Comparison of ENCODE assay signal across 8 mouse cellular contexts in genomic region chr4:44119410-44120201, GRCm38 (mm10). TPM values are rescaled to one million over a fixed set of nuclear protein-coding genes. Genes with fewer than 3 reads are reported as not detected.
A peak's percentile ranks its signal among the peaks of the same experiment; 100 is the strongest.
DNase-seq lines count a peak whose midpoint lies in the region; ATAC-seq and TF ChIP-seq lines count a peak whose summit lies in the region.

No protein-coding gene starts in this region.

- 53% methylated on average over 9 of the region's 9 CpGs for WGBS in forebrain, embryonic 16.5 days
- WGBS in forebrain, embryonic 10.5 days: 57% methylated on average over 9 of the region's 9 CpGs
- WGBS in midbrain, embryonic 14.5 days: 51% methylated on average over 9 of the region's 9 CpGs
- WGBS in midbrain, embryonic 15.5 days: 49% methylated on average over 9 of the region's 9 CpGs
- 52% methylated on average over 9 of the region's 9 CpGs for WGBS in midbrain, postnatal 0 days

- no peak for DNase-seq in forebrain, embryonic 10.5 days (ENCODE audit: extremely low spot score, low spot score)
- peak; percentile 75 for DNase-seq in midbrain, embryonic 14.5 days
- peak; percentile 37 for DNase-seq in embryo, embryonic 11.5 days (ENCODE audit: low read depth, low spot score)
- peak; percentile 63 for DNase-seq in midbrain, postnatal 0 days (ENCODE audit: low spot score)
- DNase-seq in thymus, adult 18-20 months: no peak
- no peak for DNase-seq in layer of hippocampus, adult 8-10 months (ENCODE audit: low spot score in 2 of 2)

- no peaks in the 10 kb centered on the region for H3K4me1 ChIP-seq in forebrain, embryonic 16.5 days (replicated peaks; ENCODE audit: control insufficient read depth, insufficient read depth, low read length)
- no peaks in the 10 kb centered on the region for H3K4me1 ChIP-seq in forebrain, embryonic 10.5 days
- no peaks in the 10 kb centered on the region for H3K4me1 ChIP-seq in midbrain, embryonic 14.5 days (ENCODE audit: control insufficient read depth, insufficient read depth, low read length)
- no peaks in the 10 kb centered on the region for H3K4me1 ChIP-seq in midbrain, embryonic 15.5 days
- H3K4me1 ChIP-seq in midbrain, postnatal 0 days (ENCODE audit: insufficient read depth, low read length): no peaks in the 10 kb centered on the region

- no peak overlapping the region for H3K4me3 ChIP-seq in forebrain, embryonic 16.5 days (replicated peaks; ENCODE audit: low read length)
- no peak overlapping the region for H3K4me3 ChIP-seq in forebrain, embryonic 10.5 days
- no peak overlapping the region for H3K4me3 ChIP-seq in midbrain, embryonic 14.5 days (replicated peaks; ENCODE audit: low read depth, low read length)
- no peak overlapping the region for H3K4me3 ChIP-seq in midbrain, embryonic 15.5 days
- no peak overlapping the region for H3K4me3 ChIP-seq in midbrain, postnatal 0 days (ENCODE audit: low read depth, low read length)

- 0 out of 2 replicates have a peak, but pooled peaks have one; percentile 8 for ATAC-seq in forebrain, embryonic 16.5 days
- no peak for ATAC-seq in midbrain, embryonic 14.5 days (ENCODE audit: low FRiP score, low TSS enrichment)
- no peak for ATAC-seq in midbrain, embryonic 15.5 days (replicated peaks)
- no peak for ATAC-seq in midbrain, postnatal 0 days (ENCODE audit: low FRiP score)

- no peak overlapping the region for H3K9ac ChIP-seq in forebrain, embryonic 16.5 days (replicated peaks; ENCODE audit: low read depth, low read length)
- no peak overlapping the region for H3K9ac ChIP-seq in midbrain, embryonic 14.5 days (replicated peaks; ENCODE audit: low read length)
- no peak overlapping the region for H3K9ac ChIP-seq in midbrain, embryonic 15.5 days
- H3K9ac ChIP-seq in midbrain, postnatal 0 days (replicated peaks; ENCODE audit: low read length, poor library complexity, severe bottlenecking): no peak overlapping the region

- H3K27ac ChIP-seq in forebrain, embryonic 16.5 days (ENCODE audit: low read length): no peak overlapping the region
- no peak overlapping the region for H3K27ac ChIP-seq in forebrain, embryonic 10.5 days
- H3K27ac ChIP-seq in midbrain, embryonic 14.5 days (replicated peaks; ENCODE audit: low read depth, low read length): no peak overlapping the region
- H3K27ac ChIP-seq in midbrain, embryonic 15.5 days: no peak overlapping the region
- H3K27ac ChIP-seq in midbrain, postnatal 0 days (ENCODE audit: low read depth, low read length): no peak overlapping the region

- no peak overlapping the region for H3K4me2 ChIP-seq in forebrain, embryonic 16.5 days (ENCODE audit: low read length)
- H3K4me2 ChIP-seq in midbrain, embryonic 14.5 days (ENCODE audit: low read length): no peak overlapping the region
- no peak overlapping the region for H3K4me2 ChIP-seq in midbrain, embryonic 15.5 days
- no peak overlapping the region for H3K4me2 ChIP-seq in midbrain, postnatal 0 days (ENCODE audit: low read depth, low read length, poor library complexity, severe bottlenecking)

- H3K36me3 ChIP-seq in forebrain, embryonic 16.5 days (ENCODE audit: control insufficient read depth, insufficient read depth): no peaks in the 10 kb centered on the region
- H3K36me3 ChIP-seq in forebrain, embryonic 10.5 days (replicated peaks): peaks cover 24% of the 10 kb centered on the region
- H3K36me3 ChIP-seq in midbrain, embryonic 14.5 days (ENCODE audit: control insufficient read depth, insufficient read depth, low read length): peaks cover 3% of the 10 kb centered on the region
- no peaks in the 10 kb centered on the region; the same call in 1 of the 2 replicates for H3K36me3 ChIP-seq in midbrain, embryonic 15.5 days (replicated peaks)
- peaks cover 5% of the 10 kb centered on the region; the same call in 1 of the 2 replicates for H3K36me3 ChIP-seq in midbrain, postnatal 0 days (ENCODE audit: insufficient read depth, low read length)

- TF ChIP-seq CTCF in midbrain, postnatal 0 days (IDR thresholded peaks at IDR 0.05): peak; percentile 71

- no peaks in the 10 kb centered on the region for H3K9me3 ChIP-seq in forebrain, embryonic 16.5 days (ENCODE audit: control insufficient read depth, low read length)
- no peaks in the 10 kb centered on the region for H3K9me3 ChIP-seq in forebrain, embryonic 10.5 days
- H3K9me3 ChIP-seq in midbrain, embryonic 14.5 days (ENCODE audit: control insufficient read depth, low read length): no peaks in the 10 kb centered on the region
- H3K9me3 ChIP-seq in midbrain, embryonic 15.5 days: no peaks in the 10 kb centered on the region
- no peaks in the 10 kb centered on the region for H3K9me3 ChIP-seq in midbrain, postnatal 0 days (ENCODE audit: low read length)

- H3K27me3 ChIP-seq in forebrain, embryonic 16.5 days (replicated peaks; ENCODE audit: control insufficient read depth, insufficient read depth, low read length): no peaks in the 10 kb centered on the region
- no peaks in the 10 kb centered on the region for H3K27me3 ChIP-seq in forebrain, embryonic 10.5 days (ENCODE audit: poor library complexity, severe bottlenecking)
- H3K27me3 ChIP-seq in midbrain, embryonic 14.5 days (ENCODE audit: control insufficient read depth, insufficient read depth, low read length): no peaks in the 10 kb centered on the region
- no peaks in the 10 kb centered on the region for H3K27me3 ChIP-seq in midbrain, embryonic 15.5 days (replicated peaks)
- no peaks in the 10 kb centered on the region for H3K27me3 ChIP-seq in midbrain, postnatal 0 days (ENCODE audit: insufficient read depth, low read length)

RNA-seq across cellular contexts. Expression of gene Gne, which starts 35.6 kb away (rescaled TPM):
- 29.2 and 30.6 TPM in 2 replicates for polyA plus RNA-seq in forebrain, embryonic 16.5 days (2015; fragmentation: Nextera tagmentation; extraction: Ambion mirVana)
- polyA plus RNA-seq in forebrain, embryonic 10.5 days (2016; fragmentation: Nextera tagmentation; extraction: Ambion mirVana): 18.0 and 19.2 TPM in 2 replicates
- polyA plus RNA-seq in midbrain, embryonic 14.5 days (2014; fragmentation: Nextera tagmentation; extraction: Ambion mirVana): 21.9 and 29.5 TPM in 2 replicates
- 25.5 and 29.3 TPM in 2 replicates for polyA plus RNA-seq in midbrain, embryonic 15.5 days (2015; fragmentation: Nextera tagmentation; extraction: Ambion mirVana)
- 37.6 and 42.4 TPM in 2 replicates for total RNA-seq in midbrain, postnatal 0 days (2014; rRNA removed)
- polyA plus RNA-seq in midbrain, postnatal 0 days (2015; fragmentation: Nextera tagmentation; extraction: Ambion mirVana): 26.8 and 27.7 TPM in 2 replicates
- 10 to 100 TPM; 50.7 to 61.6 (median 55.9) TPM for total RNA-seq in layer of hippocampus, adult 8-10 months (2022)

Comparison
In these comparisons a context has a peak if more than half of its experiments do, and no peak if none do; other contexts are left out.
1. DNase-seq: peak in midbrain, embryonic 14.5 days (single experiment), embryo, embryonic 11.5 days (single experiment) and midbrain, postnatal 0 days (single experiment); none in forebrain, embryonic 10.5 days (single experiment), thymus, adult 18-20 months (0 of 2) and layer of hippocampus, adult 8-10 months (0 of 2).